Mouse (Mus musculus) retina, postnatal 7 days (tissue): ENCODE results near the gene 4933427I04Rik.
A peak's percentile ranks its signal among the peaks of the same experiment; 100 is the strongest.

ENCODE experiments used
- DNase-seq: peaks from one replicate; pipeline ENCODE4 v3.0.0-alpha.2; 2012; ENCODE audit warnings: low read depth, low spot score

4933427I04Rik gene

DNA sequence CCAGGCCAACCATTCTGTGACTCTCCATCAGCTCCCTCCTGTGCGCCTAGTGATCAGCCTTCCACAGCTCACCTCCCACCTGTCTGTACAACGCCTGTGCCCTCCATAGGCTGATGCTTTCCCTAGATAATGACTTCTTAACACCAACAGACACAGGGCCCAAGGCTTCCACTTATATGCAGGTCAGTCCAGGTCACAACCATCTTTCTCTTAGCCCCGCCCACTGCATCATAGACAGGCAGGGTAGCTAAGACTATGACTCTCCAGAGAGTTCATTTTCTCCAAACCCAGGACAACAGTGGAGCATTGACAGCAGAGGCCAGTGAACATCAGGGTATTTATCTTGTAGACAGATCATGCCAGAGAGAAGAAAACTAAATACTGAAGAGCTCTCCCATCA is at the start of gene 4933427I04Rik:
Gene 4933427I04Rik, plus strand, starts transcription at position 301 of the 400 bp plus-strand sequence.
- DNase-seq = no peak

DNA sequence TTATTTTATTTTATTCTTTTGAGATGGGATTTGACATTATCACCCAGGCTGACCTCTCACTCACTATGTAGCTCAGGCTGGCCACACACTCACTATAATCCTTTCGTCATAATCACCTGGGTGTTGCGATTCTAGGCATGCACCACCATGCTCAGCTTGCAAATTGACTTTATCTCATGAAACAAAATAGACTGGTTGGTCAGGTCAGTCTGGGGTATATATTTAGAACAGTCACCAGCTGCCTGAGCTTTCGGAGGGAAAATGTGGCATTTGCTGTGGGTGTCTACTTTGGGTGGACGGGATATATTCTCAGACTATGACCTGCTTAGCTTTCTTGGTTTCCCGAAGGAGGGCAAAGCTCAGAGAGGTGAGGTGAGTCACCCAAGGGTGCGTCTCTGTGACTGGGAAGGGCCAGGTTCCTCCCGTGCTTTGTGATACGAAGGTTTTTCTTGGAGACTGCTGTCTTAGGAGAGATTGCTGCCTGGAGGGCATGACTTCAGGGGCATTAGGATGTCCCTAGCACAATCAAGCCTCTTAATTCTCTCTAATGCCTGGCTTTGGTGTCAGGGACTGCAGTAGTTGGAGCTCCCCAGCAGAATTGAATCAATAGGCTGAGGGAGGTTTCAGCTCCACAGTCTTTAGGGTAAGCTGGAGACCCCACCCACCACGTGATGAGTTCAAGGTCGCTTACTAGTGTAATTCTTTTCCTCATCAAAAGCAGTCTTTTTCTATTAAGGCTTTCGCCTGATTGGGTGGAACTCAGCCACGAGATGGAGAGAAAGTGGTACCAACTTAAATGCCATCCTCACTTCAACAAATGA is 48.8 kb upstream of the 4933427I04Rik start:
- no peak for DNase-seq

DNA sequence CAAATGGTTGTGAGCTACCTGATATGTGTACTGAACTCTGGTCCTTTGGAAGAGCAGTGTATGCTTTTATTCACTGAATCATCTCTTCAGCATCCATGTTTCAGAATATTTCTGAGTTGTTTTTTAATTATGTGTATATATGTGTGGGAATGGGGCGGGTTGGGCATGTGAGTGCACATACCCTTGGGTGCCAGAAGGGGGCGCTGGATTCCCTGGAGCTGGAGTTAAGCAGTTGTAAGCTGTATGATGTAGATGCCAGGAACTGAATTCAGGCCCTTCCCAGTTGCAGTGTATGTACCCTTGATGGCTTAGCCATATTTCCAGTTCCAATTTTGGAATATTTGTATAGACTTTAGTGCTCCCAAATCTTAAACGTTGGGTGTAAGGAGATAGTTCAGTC is 47.0 kb upstream of the 4933427I04Rik start:
- no peak for DNase-seq

DNA sequence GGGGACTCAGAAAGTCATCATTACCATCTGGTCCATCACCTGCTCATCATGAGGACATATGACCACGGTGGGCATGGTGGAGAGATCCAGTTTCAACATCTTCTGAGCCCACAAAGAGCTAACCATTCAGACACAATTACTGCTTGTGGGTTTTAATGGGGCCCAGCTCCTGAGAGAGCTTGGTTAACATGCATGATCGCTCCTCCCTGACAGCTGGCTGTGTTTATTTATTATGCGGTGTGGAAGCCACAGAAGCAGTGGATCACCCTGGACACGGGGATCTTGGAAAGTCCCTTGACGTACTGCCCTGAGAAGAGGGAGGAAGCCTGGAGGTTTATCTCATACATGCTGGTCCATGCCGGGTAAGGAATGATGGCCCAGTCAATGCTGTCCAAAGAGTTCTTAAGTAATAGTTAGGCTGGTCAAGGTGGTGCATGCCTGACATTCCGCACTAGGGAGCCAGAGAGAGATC is 45.4 kb upstream of the 4933427I04Rik start:
- DNase-seq = no peak

DNA sequence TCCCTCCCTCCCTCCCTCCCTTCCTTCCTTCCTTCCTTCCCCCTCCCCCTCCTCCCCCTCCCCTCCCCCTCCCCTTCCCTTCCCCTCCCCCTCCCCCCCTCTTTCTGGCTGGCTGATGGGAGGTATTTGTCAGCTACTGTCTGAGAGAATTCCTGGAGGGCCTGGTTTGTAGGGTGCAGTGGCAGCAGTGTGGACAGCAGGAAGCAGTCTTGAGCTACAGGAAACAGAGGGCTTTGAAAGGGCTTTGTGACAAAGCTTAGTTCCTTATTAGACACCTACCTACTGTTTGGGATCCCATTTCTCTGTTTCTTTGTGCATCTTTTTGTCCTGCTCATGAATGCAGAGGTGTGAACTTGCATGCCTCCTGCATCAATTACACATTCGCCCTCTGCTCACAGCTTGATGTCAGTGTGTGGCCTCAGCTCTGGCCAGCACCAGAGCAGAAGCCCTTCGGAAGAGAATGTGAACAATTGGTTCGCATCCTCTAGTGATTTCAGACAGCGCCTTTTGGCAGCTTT is 40.3 kb upstream of the 4933427I04Rik start:
- peak; percentile 33 for DNase-seq

DNA sequence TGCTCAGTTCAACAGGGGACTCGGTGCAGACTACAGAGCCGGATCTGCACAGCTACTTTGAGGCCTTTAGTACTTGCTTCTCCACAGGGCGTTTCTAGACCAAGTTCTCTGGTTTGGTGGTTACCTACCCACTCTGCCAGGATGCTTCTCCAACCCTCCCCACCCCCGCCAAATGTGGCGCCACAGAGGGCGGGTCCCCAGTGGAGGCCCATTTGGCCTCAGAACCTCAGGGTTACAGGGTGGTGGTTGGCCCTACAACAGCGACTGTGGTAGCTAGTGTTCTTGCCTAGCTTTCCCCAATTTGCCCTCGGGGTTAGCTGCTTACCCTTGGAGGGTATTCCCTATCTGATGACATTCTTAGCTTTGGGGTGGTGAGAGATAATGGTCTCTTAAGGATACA is 17.4 kb upstream of the 4933427I04Rik start:
- no peak for DNase-seq

DNA sequence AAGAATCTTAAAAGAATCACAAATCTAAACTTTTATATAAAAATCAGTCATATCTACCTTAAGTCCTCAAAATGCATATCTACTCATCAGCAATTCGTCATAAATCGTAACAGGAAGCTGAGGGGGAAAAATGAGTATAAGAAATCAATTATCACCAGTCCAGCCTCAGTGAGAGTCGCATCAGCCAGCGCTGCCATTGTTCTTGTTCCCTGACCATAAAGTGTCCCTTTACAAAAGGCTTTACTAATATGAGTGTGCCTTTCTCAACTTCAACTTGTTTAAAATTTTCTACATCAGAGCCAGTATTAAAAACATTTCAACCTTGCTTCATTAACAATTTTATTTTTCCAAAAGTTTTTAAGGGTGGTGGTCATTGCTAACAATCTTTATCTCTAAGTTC is 2.6 kb upstream of the 4933427I04Rik start:
- no peak for DNase-seq

DNA sequence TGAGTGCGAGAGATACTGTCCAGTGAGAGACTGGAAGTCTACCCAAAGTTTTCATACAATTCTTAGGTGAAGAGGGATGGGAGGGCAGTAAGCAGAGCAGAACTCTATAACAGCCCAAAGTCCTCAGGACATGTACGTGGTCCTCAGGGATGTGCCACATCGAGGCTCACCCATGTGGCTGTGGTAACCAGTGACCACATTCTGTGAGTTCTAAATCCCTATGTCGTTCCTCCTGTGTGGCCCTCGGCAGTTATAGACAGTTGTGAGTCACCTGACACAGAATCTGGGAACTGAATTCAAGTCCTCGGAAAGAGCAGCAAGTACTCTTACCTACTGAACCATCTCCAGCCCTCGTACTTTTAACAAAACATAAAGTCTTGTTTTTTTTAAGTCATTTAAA is 1.4 kb upstream of the 4933427I04Rik start:
- DNase-seq = no peak

DNA sequence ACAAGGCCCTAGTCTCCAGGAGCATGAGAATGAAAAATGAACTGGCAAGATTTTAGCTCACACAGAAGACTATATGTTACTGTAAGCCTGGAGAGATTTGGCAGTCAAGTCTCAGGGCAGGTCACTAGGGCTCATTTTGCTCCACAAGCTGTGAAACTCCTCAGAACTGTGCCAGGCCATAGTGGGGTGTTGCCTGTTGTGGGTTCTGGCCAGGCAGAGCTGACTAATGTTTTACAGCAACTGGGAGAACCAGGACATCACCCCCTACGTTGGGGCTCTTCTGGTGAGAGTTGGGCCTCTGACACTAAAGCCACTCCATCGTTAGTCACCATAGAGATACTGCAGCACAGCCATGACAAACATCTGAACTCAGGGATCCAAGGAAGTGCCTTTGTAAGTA is 324 bp downstream of the 4933427I04Rik start:
- DNase-seq = no peak

DNA sequence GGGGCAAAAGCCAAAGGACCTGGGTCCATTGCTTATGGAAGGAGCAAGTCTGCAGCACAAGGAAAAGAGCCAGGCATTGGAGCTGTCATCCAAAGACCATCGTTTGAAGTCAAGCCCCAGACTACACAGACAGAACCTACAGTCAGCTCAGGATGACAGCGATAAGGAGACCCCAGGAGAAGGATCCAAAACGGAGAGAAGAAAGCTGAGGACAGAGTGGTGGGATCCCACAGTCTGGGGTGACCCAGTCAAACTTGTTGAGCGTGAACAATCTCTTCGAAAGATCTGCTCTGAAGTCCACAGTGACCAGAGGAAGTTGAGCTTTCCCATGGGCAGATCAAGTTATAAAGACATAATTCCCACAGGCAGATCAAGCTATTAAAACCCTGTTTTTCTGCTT is 1.1 kb downstream of the 4933427I04Rik start:
- DNase-seq = no peak

DNA sequence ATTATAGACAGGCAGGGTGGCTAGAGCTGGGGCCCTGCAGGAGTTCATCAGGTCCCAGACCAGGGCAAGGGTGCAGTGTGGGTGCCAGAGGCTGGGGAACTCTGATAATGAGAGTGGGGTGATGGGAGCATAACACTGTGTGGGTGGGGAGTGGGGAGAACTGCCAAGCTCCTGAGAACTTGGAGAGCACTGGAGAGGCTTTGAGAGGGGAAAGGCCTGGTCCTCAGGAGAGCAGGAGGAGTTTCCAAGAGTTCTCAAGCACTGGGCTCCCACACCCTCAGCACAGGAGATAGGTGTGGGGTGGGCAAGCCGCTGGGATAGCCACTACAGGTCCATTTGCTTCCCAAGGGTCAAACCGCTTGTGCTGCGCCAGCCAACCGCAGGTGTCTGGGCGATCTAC is 34.2 kb downstream of the 4933427I04Rik start:
- DNase-seq = no peak

DNA sequence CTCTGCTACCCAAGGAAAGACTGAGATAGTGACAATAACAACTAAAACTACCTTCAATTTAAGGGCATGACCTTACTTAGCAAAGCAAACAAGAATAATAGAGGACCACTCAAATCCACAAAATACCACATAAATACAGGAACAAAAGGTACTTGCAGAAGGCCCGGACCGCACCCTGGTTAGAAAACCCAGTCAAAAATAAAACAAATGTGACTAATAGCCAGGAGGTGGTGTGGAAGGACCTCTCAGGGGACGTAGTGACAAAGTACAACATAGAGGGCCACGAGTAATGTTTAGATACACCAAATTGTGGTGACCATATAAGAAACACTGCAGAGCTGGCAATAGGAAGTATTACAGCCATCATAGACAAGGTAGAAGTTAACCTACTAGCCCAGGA is 34.8 kb downstream of the 4933427I04Rik start:
- no peak for DNase-seq

DNA sequence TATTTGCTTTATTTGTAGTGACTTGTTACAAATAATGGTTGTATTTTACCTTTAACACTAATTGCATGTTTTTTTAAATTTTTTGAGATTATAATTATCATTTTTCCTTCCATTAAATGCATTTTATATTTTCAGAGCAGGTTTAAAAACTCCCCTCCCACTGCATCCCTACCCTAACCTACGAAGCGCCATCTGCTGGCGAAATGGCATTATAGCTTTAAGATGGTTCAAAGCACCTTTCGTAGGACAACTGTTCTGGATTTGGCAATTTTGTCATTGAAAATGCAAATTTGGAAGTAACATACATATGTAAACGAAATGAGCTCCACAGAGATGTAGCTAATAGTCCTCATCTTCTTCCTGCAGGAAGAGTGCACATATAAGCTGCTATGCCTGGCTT is 39.2 kb downstream of the 4933427I04Rik start:
- DNase-seq = peak; percentile 44

DNA sequence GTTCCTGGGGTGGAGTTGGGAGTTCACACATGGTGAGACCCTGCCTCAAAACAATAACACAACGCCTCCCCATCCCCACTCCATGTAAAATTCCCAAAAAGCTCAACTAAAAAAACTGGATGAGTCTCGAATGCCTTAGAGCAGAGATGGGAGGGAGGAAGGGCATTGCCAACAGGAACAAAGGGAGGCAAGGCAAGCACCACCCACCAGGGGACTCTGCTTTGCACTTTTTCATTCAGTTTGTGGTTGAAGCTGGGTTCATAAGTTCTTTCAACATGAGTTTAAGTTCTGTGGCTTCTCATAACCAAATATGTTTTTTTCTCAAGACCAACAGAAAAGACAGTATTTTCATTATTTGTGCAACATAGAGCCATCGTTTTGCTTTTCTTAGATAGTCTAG is 44.0 kb downstream of the 4933427I04Rik start:
- DNase-seq = no peak

DNA sequence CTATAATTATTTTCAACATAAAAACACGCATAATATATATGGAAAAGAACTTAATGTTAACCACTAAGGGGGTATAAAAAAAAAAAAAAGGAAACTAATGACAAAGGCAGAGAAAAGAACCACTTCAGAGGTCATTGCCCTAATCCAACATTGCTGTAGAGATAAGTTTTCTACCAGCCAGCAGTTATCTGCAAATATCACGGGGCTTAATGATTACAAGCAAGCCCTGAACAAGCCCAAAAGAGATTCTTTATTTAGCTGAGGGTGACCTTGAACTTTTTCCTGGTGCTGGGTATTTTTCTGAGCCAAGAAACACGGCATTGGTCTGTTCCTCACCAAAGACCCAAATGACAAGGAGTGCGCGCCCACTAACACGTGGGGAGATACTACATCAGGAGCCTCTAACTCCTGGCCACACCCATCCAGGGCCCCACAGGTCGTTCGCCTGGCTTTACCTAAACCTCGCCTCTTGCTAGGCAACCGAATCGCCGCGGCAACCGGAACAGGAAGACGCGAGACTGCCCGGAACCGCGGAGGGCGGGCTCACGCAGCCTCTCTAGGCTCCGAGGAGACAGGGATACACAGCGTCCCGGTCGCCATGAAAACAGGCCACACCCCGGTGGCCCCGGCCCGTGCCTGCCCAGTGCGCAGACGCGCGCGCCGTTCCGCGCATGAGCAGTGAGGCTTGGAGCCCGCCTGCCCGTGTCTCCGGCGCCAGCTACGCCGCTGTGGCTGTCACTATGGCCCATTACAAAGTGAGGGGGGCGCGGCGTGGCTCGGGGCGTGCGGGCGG is 45.0 kb downstream of the 4933427I04Rik start, which contains the start of gene Mycbp:
Gene Mycbp, plus strand, starts transcription at position 500 of the 793 bp plus-strand sequence.
- peak; percentile 99 for DNase-seq

DNA sequence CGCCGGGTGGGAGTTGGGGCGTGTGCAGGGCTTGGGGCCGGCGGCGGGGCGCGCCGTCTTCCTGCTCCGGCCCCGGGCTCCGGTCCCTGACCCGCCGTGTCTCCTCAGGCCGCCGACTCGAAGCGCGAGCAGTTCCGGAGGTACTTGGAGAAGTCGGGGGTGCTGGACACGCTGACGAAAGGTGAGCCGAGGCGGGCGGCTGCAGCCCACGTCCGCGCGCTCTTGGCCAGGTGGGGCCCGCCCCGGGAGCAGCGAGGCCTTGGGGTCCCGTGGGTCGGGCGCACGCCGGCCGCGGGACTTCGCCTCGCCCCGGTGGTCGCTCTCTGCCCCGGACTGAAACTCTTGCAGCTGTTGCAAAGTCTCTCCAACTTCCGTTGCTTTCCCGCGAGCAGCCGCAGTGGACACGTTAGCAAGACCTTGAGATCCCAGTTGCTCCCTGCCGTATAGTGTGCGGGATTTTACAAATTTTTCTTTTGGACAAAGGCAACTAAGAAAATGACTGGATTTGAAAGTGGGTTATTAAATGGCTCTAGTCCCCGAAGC is 45.7 kb downstream of the 4933427I04Rik start:
- no peak for DNase-seq

DNA sequence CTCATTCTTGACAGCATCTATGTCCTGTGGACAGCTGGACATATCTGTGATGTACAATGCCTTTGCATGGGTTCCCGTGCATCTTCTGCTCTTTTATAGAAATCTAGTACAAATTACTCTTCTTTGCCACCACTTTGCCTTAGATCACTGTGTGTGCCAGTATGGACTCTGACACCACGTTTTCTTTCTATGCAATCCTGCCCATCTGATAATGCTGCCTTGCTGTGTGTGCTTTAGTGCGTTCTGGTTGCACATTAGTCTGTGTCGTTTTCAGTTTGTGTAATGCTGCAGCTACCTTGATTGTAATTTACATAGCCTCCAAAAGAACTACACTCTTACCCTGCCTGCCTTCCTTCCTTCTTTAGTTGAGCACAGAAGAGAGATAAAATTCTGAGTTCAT is 52.0 kb downstream of the 4933427I04Rik start:
- DNase-seq = no peak

DNA sequence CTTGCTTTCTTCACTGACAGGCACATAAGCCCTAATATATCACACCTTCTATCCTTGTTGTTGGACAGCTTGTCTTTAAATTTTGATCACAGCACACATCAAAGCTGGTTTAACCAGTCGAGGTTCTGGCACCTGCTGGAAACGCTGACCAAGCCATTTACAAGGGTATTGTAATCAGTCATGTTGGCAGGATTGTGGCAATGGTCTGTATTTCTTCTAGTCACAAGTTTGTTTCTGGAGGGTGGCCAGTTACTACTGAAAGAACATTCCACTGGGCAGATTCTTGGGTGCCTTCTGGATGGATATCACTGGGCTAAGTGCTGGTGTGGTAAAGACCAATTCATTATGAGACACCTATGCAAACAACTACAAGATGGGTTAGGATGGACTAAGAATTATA is 53.0 kb downstream of the 4933427I04Rik start:
- DNase-seq = no peak
